Mouse (Mus musculus) lung, postnatal 0 days (tissue): ENCODE measurements around the gene Adipor2.

Source experiments
- CTCF ChIP-seq: IDR thresholded peaks from 2 replicates; pipeline ENCODE4 v1.5.1; 2016; ENCODE audit warnings: antibody characterized with exemption, mild to moderate bottlenecking
- EP300 ChIP-seq: IDR thresholded peaks from 2 replicates; pipeline ENCODE4 v1.6.1; 2016; ENCODE audit warnings: antibody characterized with exemption, mild to moderate bottlenecking, control low read depth

DNA sequence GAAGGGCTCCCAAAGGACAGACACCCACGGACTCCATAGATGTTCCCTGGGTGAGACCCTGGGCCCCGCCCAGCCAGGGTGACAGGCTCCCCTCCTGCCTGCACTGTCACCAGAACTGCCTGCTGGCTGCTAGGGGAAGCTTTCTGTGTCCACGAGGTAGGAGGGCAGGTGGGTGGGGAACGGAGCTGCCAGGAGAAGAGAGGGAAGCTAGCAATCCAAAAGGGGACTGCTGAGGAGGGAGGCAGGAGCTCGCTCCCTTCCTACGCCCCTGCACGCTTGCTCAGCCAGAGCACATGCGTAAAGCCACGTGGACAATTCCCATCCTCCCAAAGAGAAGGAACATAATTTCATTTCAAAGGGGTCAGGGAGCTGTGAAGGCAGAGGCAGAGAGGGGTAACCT is 107.3 kb downstream of the Adipor2 start:
- TF ChIP-seq CTCF, result no peak
- TF ChIP-seq EP300, result no peak
